Mouse (Mus musculus) cerebellum, adult 8-10 months (tissue): Measurements from ENCODE around the gene Gm10320.

ENCODE experiments used
- DNase-seq: peaks from one replicate; pipeline ENCODE4 v3.0.0; 2022

The Gm10320 gene

GRCm38 (mm10) chr13:98502813-98503341 lies 11.1 kb upstream of the Gm10320 start:
- DNase-seq: no peak

- DNase-seq: no peak
These were observed 10.5 kb upstream of the Gm10320 start for GRCm38 (mm10) chr13:98502236-98502812.

GRCm38 (mm10) chr13:98501321-98501720 lies 9.5 kb upstream of the Gm10320 start:
- no peak for DNase-seq

- DNase-seq: no peak
These were observed 8.8 kb upstream of the Gm10320 start for GRCm38 (mm10) chr13:98500471-98501125.

- no peak for DNase-seq
These were observed 6.8 kb upstream of the Gm10320 start for GRCm38 (mm10) chr13:98498561-98498960.

GRCm38 (mm10) chr13:98498080-98498479 lies 6.3 kb upstream of the Gm10320 start:
- DNase-seq: no peak

GRCm38 (mm10) chr13:98496917-98497870 lies 5.4 kb upstream of the Gm10320 start:
- DNase-seq: no peak

- no peak for DNase-seq
These were observed 2.8 kb upstream of the Gm10320 start for GRCm38 (mm10) chr13:98494492-98495064.

- DNase-seq: no peak
These were observed 911 bp upstream of the Gm10320 start for GRCm38 (mm10) chr13:98492569-98493255.

GRCm38 (mm10) chr13:98486726-98487125 lies 5.1 kb downstream of the Gm10320 start:
- DNase-seq: no peak

- DNase-seq: no peak
These were observed 5.6 kb downstream of the Gm10320 start for GRCm38 (mm10) chr13:98486161-98486560.

GRCm38 (mm10) chr13:98485440-98485839 lies 6.4 kb downstream of the Gm10320 start:
- no peak for DNase-seq

- no peak for DNase-seq
These were observed 13.8 kb downstream of the Gm10320 start for GRCm38 (mm10) chr13:98477991-98478390.

GRCm38 (mm10) chr13:98476839-98477495 lies 14.8 kb downstream of the Gm10320 start:
- no peak for DNase-seq

GRCm38 (mm10) chr13:98476175-98476838 lies 15.5 kb downstream of the Gm10320 start:
- no peak for DNase-seq

- DNase-seq: no peak
These were observed 16.1 kb downstream of the Gm10320 start for GRCm38 (mm10) chr13:98475681-98476080.

GRCm38 (mm10) chr13:98473034-98473433 lies 18.8 kb downstream of the Gm10320 start:
- no peak for DNase-seq

- no peak for DNase-seq
These were observed 20.0 kb downstream of the Gm10320 start for GRCm38 (mm10) chr13:98471756-98472155.

- DNase-seq: no peak
These were observed 21.5 kb downstream of the Gm10320 start for GRCm38 (mm10) chr13:98470321-98470720.

GRCm38 (mm10) chr13:98469916-98470315 lies 21.9 kb downstream of the Gm10320 start:
- no peak for DNase-seq

GRCm38 (mm10) chr13:98461467-98461866 lies 30.3 kb downstream of the Gm10320 start:
- DNase-seq: no peak
